Mouse (Mus musculus): ENCODE results near the gene Zfp992.
"Not testable (repeated sequence)": the region's sequence is repeated elsewhere in the genome, so short reads cannot be mapped to it uniquely, and the experiment has no call there.

Gene Zfp992

GRCm38 (mm10) chr4:146517150-146517549, 68.3 kb downstream of the Zfp992 start:
- not testable (repeated sequence) for DNase-seq (ENCODE audit: low spot score in 2 of 2)

All from right cerebral cortex, postnatal 10 days (tissue).